Mouse (Mus musculus) megakaryocyte, embryonic 14.5 days (primary cell): Measurements from ENCODE around the gene Hist2h3b. TPM values are rescaled to one million over a fixed set of nuclear protein-coding genes. Genes with fewer than 3 reads are reported as not detected.
"Not testable (repeated sequence)": the region's sequence is repeated elsewhere in the genome, so short reads cannot be mapped to it uniquely, and the experiment has no call there.

Source experiments
- H3K27me3 ChIP-seq: replicated peaks from 2 replicates; pipeline ENCODE3; 2012; ENCODE audit warnings: inconsistent platforms
- H3K36me3 ChIP-seq: replicated peaks from 2 replicates; pipeline ENCODE3; 2012; ENCODE audit warnings: low read length, inconsistent platforms, mixed read lengths
- H3K4me1 ChIP-seq: 2 replicates; pipeline ENCODE4 v1.6.1; 2012; ENCODE audit warnings: inconsistent platforms
- H3K4me3 ChIP-seq: replicated peaks from 2 replicates; pipeline ENCODE3; 2012; ENCODE audit warnings: moderate library complexity, mild to moderate bottlenecking, inconsistent platforms
- H3K9me3 ChIP-seq: 2 replicates; pipeline ENCODE4 v1.6.1; 2012; ENCODE audit warnings: inconsistent platforms
- FLI1 ChIP-seq: IDR thresholded peaks from 2 replicates; pipeline ENCODE4 v1.6.1; 2012; ENCODE audit warnings: low read length, inconsistent platforms, mixed read lengths
- GATA1 ChIP-seq: IDR thresholded peaks from 3 replicates; pipeline ENCODE4 v1.6.1; 2012; ENCODE audit warnings: mixed read lengths, low read length, inconsistent platforms, borderline replicate concordance
- polyA plus RNA-seq: library from polyadenylated mRNA; stranded (reverse); fragments of >175 nt; gene quantifications from 2 replicates; pipeline ENCODE4 v1.2.3, GENCODE M21; 2012; ENCODE audit warnings: low replicate concordance; ENCODE audit not compliant: insufficient read depth

The Hist2h3b gene
- polyA plus RNA-seq: 84.7 and 122 TPM in 2 replicates

GRCm38 (mm10) chr3:96268051-96268775, at the start of gene Hist2h3b:
Hist2h3b (plus strand) TSS chr3:96268654.
- Histone ChIP-seq H3K36me3 (no peaks in the 10 kb centered on the region), H3K27me3 (no peaks in the 10 kb centered on the region), H3K4me3 (peak within 1 kb of the TSS; percentile 94), H3K4me1 (peaks cover 48% of the 10 kb centered on the region), H3K9me3 (no peaks in the 10 kb centered on the region)
- TF ChIP-seq FLI1 (no peak), GATA1 (no peak)

GRCm38 (mm10) chr3:96219191-96219641, 49.2 kb upstream of the Hist2h3b start:
- Histone ChIP-seq H3K4me3 (peak overlapping the region; percentile 92), H3K9me3 (no peaks in the 10 kb centered on the region), H3K27me3 (no peaks in the 10 kb centered on the region), H3K4me1 (peaks cover 42% of the 10 kb centered on the region), H3K36me3 (no peaks in the 10 kb centered on the region)
- TF ChIP-seq GATA1 (no peak), FLI1 (no peak)

GRCm38 (mm10) chr3:96219661-96220130, 48.8 kb upstream of the Hist2h3b start, which contains the start of the genes Bola1 and Hist2h2ab:
Bola1 (minus strand) TSS chr3:96219709.
Hist2h2ab (plus strand) TSS chr3:96219865.
- TF ChIP-seq GATA1 (no peak), FLI1 (no peak)
- Histone ChIP-seq H3K4me1 (peaks cover 47% of the 10 kb centered on the region), H3K9me3 (no peaks in the 10 kb centered on the region), H3K4me3 (peak within 1 kb of the TSS; percentile 95), H3K36me3 (no peaks in the 10 kb centered on the region), H3K27me3 (no peaks in the 10 kb centered on the region)

- H3K27me3 ChIP-seq, H3K36me3 ChIP-seq, H3K9me3 ChIP-seq: not testable (repeated sequence)
- H3K4me1 ChIP-seq: peaks cover 52% of the 10 kb centered on the region
- H3K4me3 ChIP-seq: peak overlapping the region; percentile 95
Measured at GRCm38 (mm10) chr3:96220131-96220764, 48.2 kb upstream of the Hist2h3b start.

- H3K4me1 ChIP-seq: peaks cover 56% of the 10 kb centered on the region
- no peaks in the 10 kb centered on the region for H3K36me3 ChIP-seq
Measured at GRCm38 (mm10) chr3:96220765-96221639, 47.5 kb upstream of the Hist2h3b start, which contains the start of the genes Hist2h2ac and Hist2h2be. Hist2h2ac (minus strand) TSS chr3:96220880. Hist2h2be (plus strand) TSS chr3:96221119.

GRCm38 (mm10) chr3:96221640-96222038, 46.8 kb upstream of the Hist2h3b start:
- no peak for TF ChIP-seq GATA1
- no peak for TF ChIP-seq FLI1
- H3K4me3 ChIP-seq: peak overlapping the region; percentile 95
- no peaks in the 10 kb centered on the region for H3K9me3 ChIP-seq
- peaks cover 62% of the 10 kb centered on the region for H3K4me1 ChIP-seq
- H3K36me3 ChIP-seq: no peaks in the 10 kb centered on the region
- H3K27me3 ChIP-seq: no peaks in the 10 kb centered on the region

More at GRCm38 (mm10) chr3:96220765-96221639, 47.5 kb upstream of the Hist2h3b start, which contains the start of the genes Hist2h2ac and Hist2h2be:
- H3K9me3 ChIP-seq: no peaks in the 10 kb centered on the region
- H3K4me3 ChIP-seq: peak within 1 kb of the TSS; percentile 95
- TF ChIP-seq GATA1: no peak
- no peak for TF ChIP-seq FLI1
- no peaks in the 10 kb centered on the region for H3K27me3 ChIP-seq

GRCm38 (mm10) chr3:96222774-96223173, 45.7 kb upstream of the Hist2h3b start:
- H3K36me3 ChIP-seq: no peaks in the 10 kb centered on the region
- H3K9me3 ChIP-seq: no peaks in the 10 kb centered on the region
- peak overlapping the region; percentile 95 for H3K4me3 ChIP-seq
- H3K27me3 ChIP-seq: no peaks in the 10 kb centered on the region
- H3K4me1 ChIP-seq: peaks cover 71% of the 10 kb centered on the region
- TF ChIP-seq GATA1: no peak
- TF ChIP-seq FLI1: no peak

GRCm38 (mm10) chr3:96225421-96225820, 43.0 kb upstream of the Hist2h3b start:
- TF ChIP-seq GATA1 (no peak), FLI1 (no peak)
- Histone ChIP-seq H3K4me3 (peak overlapping the region; percentile 62), H3K27me3 (no peaks in the 10 kb centered on the region), H3K9me3 (no peaks in the 10 kb centered on the region), H3K4me1 (peaks cover 78% of the 10 kb centered on the region), H3K36me3 (no peaks in the 10 kb centered on the region)
